Mouse (Mus musculus) macrophage (primary cell): ENCODE results near the gene Il18rap. TPM values are rescaled to one million over a fixed set of nuclear protein-coding genes. Genes with fewer than 3 reads are reported as not detected.
"Not testable (repeated sequence)": the region's sequence is repeated elsewhere in the genome, so short reads cannot be mapped to it uniquely, and the experiment has no call there.

Source experiments
- H3K27ac ChIP-seq: fragments of 350-480 bp; formaldehyde crosslinking; 2 replicates; pipeline ENCODE4 v1.9.0; 2021
- H3K36me3 ChIP-seq: fragments of 350-480 bp; formaldehyde crosslinking; 2 replicates; pipeline ENCODE4 v1.9.0; 2021; ENCODE audit errors: inconsistent target
- H3K4me3 ChIP-seq: fragments of 350-480 bp; formaldehyde crosslinking; 2 replicates; pipeline ENCODE4 v1.9.0; 2021; ENCODE audit errors: inconsistent target
- H3K79me2 ChIP-seq: fragments of 350-480 bp; formaldehyde crosslinking; 2 replicates; pipeline ENCODE4 v1.9.0; 2021; ENCODE audit errors: inconsistent target
- whole genome bisulfite sequencing: methylation state at CpG from one replicate; pipeline ENCODE4 v1.1.7; 2026; ENCODE audit warnings: inconsistent platforms; ENCODE audit not compliant: missing documents; 5-methylcytosine and 5-hydroxymethylcytosine counted together
- polyA plus RNA-seq: library from polyadenylated mRNA; stranded (reverse); fragments of 250-400 nt; gene quantifications from 3 replicates; pipeline ENCODE4 v1.2.4, GENCODE M21; 2018; ENCODE audit warnings: inconsistent platforms

The Il18rap gene
- polyA plus RNA-seq, 1 experiment from 2014 or later: 0.87 TPM

GRCm38 (mm10) chr1:40590931-40591330, 75.8 kb downstream of the Il18rap start:
- 75% methylated on average over 4 of the region's 4 CpGs for WGBS

DNA sequence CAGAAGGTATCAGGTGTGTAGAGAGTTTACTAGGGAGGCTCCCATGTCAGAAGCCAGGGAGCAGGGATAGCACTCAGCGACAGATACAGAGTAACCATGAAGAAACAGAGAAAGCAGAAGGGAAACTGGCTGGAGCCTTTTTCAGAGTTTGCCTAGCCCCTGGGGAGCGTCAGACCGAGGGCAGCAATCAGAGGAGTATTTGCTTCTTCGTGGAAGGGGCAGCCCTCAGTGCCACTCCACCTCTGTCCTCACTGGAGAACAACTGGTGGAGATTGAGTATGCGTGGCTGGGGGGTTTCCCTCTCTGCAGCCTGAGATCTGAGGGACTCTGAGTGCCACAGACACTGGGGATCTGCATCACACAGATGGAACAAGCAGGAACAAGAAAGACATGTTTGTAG, 82.7 kb downstream of the Il18rap start:
- H3K27ac ChIP-seq: no peak overlapping the region
- no peaks in the 10 kb centered on the region for H3K36me3 ChIP-seq
- WGBS: 65% methylated on average over 5 of the region's 5 CpGs
- H3K4me3 ChIP-seq: no peak overlapping the region
- no peaks in the 10 kb centered on the region for H3K79me2 ChIP-seq

More at GRCm38 (mm10) chr1:40590931-40591330, 75.8 kb downstream of the Il18rap start:
- no peaks in the 10 kb centered on the region for H3K79me2 ChIP-seq
- no peaks in the 10 kb centered on the region for H3K36me3 ChIP-seq
- H3K27ac ChIP-seq: no peak overlapping the region
- no peak overlapping the region for H3K4me3 ChIP-seq

GRCm38 (mm10) chr1:40599661-40600060, 84.5 kb downstream of the Il18rap start:
- 71% methylated on average over 6 of the region's 9 CpGs for WGBS
- not testable (repeated sequence) for H3K27ac ChIP-seq, H3K4me3 ChIP-seq, H3K36me3 ChIP-seq, H3K79me2 ChIP-seq

GRCm38 (mm10) chr1:40600394-40601327, 85.5 kb downstream of the Il18rap start:
- WGBS: 71% methylated on average over 25 of the region's 25 CpGs
- Histone ChIP-seq H3K4me3 (no peak overlapping the region), H3K36me3 (no peaks in the 10 kb centered on the region), H3K27ac (no peak overlapping the region), H3K79me2 (no peaks in the 10 kb centered on the region)

Other genes with a start within 250 kb of the Il18rap start
- gene Il1rl2, start 190.8 kb upstream of the Il18rap start, polyA plus RNA-seq: 2.2 to 2.9 TPM (median 2.9 TPM) in 3 replicates
- gene Il1rl1, start 85.8 kb upstream of the Il18rap start, polyA plus RNA-seq: 0.26 to 0.40 TPM (median 0.39 TPM) in 3 replicates
- gene Il18r1, start 49.8 kb upstream of the Il18rap start, polyA plus RNA-seq: 0.04 to 0.10 TPM in 2 of 3 replicates, not detected in the other
- gene Slc9a4, start 64.7 kb downstream of the Il18rap start, polyA plus RNA-seq: 0.04 to 0.11 TPM (median 0.06 TPM) in 3 replicates
- not detected in 3 replicates for gene Slc9a2, start 165.2 kb downstream of the Il18rap start, polyA plus RNA-seq